Mouse (Mus musculus): Measurements from ENCODE around the gene Gm10188.

Gm10188 gene

GRCm38 (mm10) chr1:132191786-132192680 lies 37.5 kb downstream of the Gm10188 start:
- no peak for DNase-seq

GRCm38 (mm10) chr1:132191093-132191785 lies 38.3 kb downstream of the Gm10188 start, which contains the start of the genes Lemd1 and AC124108.1:
Gene Lemd1, plus strand, starts transcription at chr1:132191431.
Gene AC124108.1, plus strand, starts transcription at chr1:132191457.
- no peak for DNase-seq

- DNase-seq: peak; percentile 3
Observed at GRCm38 (mm10) chr1:132190621-132191092, 38.9 kb downstream of the Gm10188 start.

- no peak for DNase-seq
Observed at GRCm38 (mm10) chr1:132190040-132190513, 39.5 kb downstream of the Gm10188 start.

- DNase-seq: no peak
Observed at GRCm38 (mm10) chr1:132189231-132189630, 40.3 kb downstream of the Gm10188 start.

GRCm38 (mm10) chr1:132188442-132189066 lies 41.0 kb downstream of the Gm10188 start:
- no peak for DNase-seq

DNA sequence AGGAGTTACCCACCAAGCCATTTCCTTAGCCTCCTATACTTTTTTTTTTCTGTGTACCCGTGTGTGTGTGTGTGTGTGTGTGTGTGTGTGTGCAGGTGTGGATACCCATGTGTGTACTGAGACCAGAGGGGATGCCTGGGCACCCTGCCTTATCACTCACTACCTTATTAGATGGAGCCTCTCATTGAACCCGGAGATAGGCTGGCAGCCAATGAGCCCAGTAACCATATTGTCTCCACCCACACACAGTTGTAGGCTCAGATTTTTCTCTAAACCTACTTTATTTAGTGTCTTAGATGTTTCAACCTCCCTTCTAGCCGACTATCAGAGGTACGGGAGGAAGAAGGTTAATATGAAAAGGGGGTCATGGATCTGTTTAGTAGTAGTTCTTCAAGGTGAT lies 43.3 kb downstream of the Gm10188 start:
- DNase-seq: no peak

All from thymus, postnatal 25 days (tissue).